Mouse (Mus musculus) intestine, embryonic 14.5 days (tissue): ENCODE results near the gene Trim15. TPM values are rescaled to one million over a fixed set of nuclear protein-coding genes. Genes with fewer than 3 reads are reported as not detected.

ENCODE experiments used
- ATAC-seq: fragments of 200-750 bp; cut with Nextera tagmentation; replicated peaks from 2 replicates; pipeline ENCODE4 v1.8.0; 2017; ENCODE audit warnings: low read depth, moderate number of reproducible peaks, moderate TSS enrichment, moderate library complexity; ENCODE audit not compliant: low FRiP score, low TSS enrichment
- DNase-seq: peaks from one replicate; pipeline ENCODE4 v3.0.0-alpha.2; 2018; ENCODE audit warnings: low spot score
- H3K27ac ChIP-seq: fragments of 300-500 bp; sonication (generic); 2 replicates; pipeline ENCODE4 v1.5.1; 2014; ENCODE audit warnings: low read depth, mild to moderate bottlenecking, control low read depth
- H3K27me3 ChIP-seq: fragments of 300-500 bp; sonication (generic); replicated peaks from 2 replicates; pipeline ENCODE4 v1.6.1; 2014; ENCODE audit warnings: low read length, control low read depth; ENCODE audit not compliant: control insufficient read depth, insufficient read depth
- H3K36me3 ChIP-seq: fragments of 300-500 bp; sonication (generic); 2 replicates; pipeline ENCODE4 v1.6.1; 2014; ENCODE audit warnings: low read length, control low read depth; ENCODE audit not compliant: control insufficient read depth, insufficient read depth
- H3K4me1 ChIP-seq: fragments of 300-500 bp; sonication (generic); replicated peaks from 2 replicates; pipeline ENCODE4 v1.6.1; 2014; ENCODE audit warnings: low read length, control low read depth, mixed read lengths; ENCODE audit not compliant: control insufficient read depth, insufficient read depth
- H3K4me2 ChIP-seq: fragments of 300-500 bp; sonication (generic); 2 replicates; pipeline ENCODE4 v1.6.1; 2014; ENCODE audit warnings: low read length
- H3K4me3 ChIP-seq: fragments of 300-500 bp; sonication (generic); 2 replicates; pipeline ENCODE4 v1.5.1; 2014; ENCODE audit warnings: low read depth, low read length, control low read depth, mixed read lengths
- H3K9ac ChIP-seq: fragments of 300-500 bp; sonication (generic); 2 replicates; pipeline ENCODE4 v1.6.1; 2014; ENCODE audit warnings: mild to moderate bottlenecking, low read length
- H3K9me3 ChIP-seq: fragments of 300-500 bp; sonication (generic); 2 replicates; pipeline ENCODE4 v1.6.1; 2016; ENCODE audit warnings: low read length, control low read depth; ENCODE audit not compliant: control insufficient read depth
- WGBS: fragments of 180-500 bp; shearing (Covaris S2); extraction: QIAGEN DNeasy Blood & Tissue Kit; methylation state at CpG from one replicate; pipeline ENCODE4 v1.1.7; 2014; 5-methylcytosine and 5-hydroxymethylcytosine counted together
- polyA plus RNA-seq: library from polyadenylated mRNA; unstranded; fragments of >200 nt; fragmentation: Nextera tagmentation; extraction: Ambion mirVana; gene quantifications from 2 replicates; pipeline ENCODE4 v1.2.1, GENCODE M21; 2014

Gene Trim15
- 1.2 and 1.3 TPM in 2 replicates for polyA plus RNA-seq

DNA sequence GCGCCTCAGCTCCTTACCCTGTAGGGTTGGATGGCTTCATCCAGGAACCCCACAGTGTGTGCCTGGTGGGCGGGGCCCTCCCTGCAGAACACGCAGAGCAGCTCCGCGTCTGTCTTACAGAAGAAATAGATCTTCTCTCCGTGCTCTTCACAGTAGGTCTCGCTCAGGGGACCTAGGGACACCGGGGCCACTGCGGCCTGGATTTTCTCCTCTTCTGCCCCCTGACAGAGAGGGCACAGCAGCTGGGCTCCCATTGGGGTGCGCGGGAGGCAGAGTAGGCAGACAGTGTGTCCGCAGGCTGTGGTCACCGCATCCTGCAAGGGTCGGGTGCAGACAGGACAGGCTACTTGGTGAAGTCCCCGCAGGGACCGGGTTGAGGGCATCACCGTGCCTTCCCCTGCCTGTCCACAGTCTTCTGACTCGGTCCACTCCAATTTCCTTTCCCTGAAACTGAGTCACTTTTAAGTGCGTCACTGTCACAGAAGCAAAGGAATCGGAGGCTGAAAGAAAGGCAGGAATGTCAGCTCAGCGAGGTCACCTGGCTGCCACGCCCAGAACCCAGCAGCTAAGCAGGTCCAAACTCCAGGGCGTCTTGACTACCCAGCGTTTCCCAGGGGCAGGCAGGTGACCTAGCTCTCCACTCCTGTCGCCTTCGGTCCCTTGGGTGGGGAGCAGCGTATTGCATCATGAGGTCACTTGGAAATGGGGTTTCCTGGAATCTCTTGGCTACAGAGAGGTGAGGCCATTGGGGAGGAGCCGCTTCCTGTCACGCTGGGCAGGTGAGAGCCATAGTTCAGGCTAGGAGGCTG, at the start of gene Trim15:
Gene Trim15 (minus strand): TSS at position 492 of the 809 bp plus-strand sequence.
- peak within 1 kb of the TSS; percentile 49 for H3K4me2 ChIP-seq
- H3K4me1 ChIP-seq = 0 out of 2 replicates have a peak, but pooled peaks cover 5% of the 10 kb centered on the region
- no peak within 1 kb of the TSS; the same call in 1 of the 2 replicates for H3K9ac ChIP-seq
- no peak within 1 kb of the TSS for H3K4me3 ChIP-seq
- ATAC-seq (peak; percentile 89), DNase-seq (peak; percentile 65)
- H3K36me3 ChIP-seq = no peaks in the 10 kb centered on the region
- no peak within 1 kb of the TSS for H3K27ac ChIP-seq
- no peaks in the 10 kb centered on the region for H3K9me3 ChIP-seq
- peaks cover 17% of the 10 kb centered on the region for H3K27me3 ChIP-seq
- WGBS = 11% methylated on average over 29 of the region's 29 CpGs

DNA sequence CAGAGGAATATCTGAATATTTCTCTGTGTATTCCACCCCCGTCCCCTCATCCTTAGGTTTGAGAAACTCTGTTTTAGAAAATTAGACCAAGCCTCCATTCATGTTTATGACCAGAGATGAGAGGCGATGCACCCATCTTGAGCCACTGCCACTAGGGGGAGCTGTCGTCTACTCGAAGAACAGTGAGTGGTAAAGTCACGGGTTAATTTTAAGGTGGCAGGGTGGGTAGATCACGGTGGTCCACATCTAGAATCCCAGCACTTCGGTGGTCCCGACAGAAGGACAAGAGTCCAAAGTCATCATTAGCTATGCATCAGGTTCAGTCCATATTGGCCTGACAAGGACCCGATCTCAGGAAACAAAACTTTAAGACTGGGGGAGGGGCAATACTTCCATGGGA, 48.1 kb upstream of the Trim15 start:
- H3K27me3 ChIP-seq = no peaks in the 10 kb centered on the region
- no peak overlapping the region for H3K9ac ChIP-seq
- no peak overlapping the region for H3K4me3 ChIP-seq
- DNase-seq (peak; percentile 75), ATAC-seq (no peak)
- no peak overlapping the region for H3K27ac ChIP-seq
- no peaks in the 10 kb centered on the region for H3K36me3 ChIP-seq
- 12% methylated on average over 9 of the region's 9 CpGs for WGBS
- no peaks in the 10 kb centered on the region for H3K4me1 ChIP-seq
- H3K4me2 ChIP-seq = no peak overlapping the region
- no peaks in the 10 kb centered on the region for H3K9me3 ChIP-seq

GRCm38 (mm10) chr17:36914108-36914507, 47.1 kb upstream of the Trim15 start:
- WGBS = 14% methylated on average over 2 of the region's 2 CpGs
- DNase-seq = peak; percentile 85
- Histone ChIP-seq H3K9me3 (no peaks in the 10 kb centered on the region), H3K4me1 (no peaks in the 10 kb centered on the region), H3K9ac (no peak overlapping the region), H3K36me3 (no peaks in the 10 kb centered on the region), H3K4me3 (no peak overlapping the region), H3K27me3 (no peaks in the 10 kb centered on the region), H3K4me2 (no peak overlapping the region), H3K27ac (no peak overlapping the region)
- ATAC-seq = 0 out of 2 replicates have a peak, but pooled peaks have one; percentile 52

DNA sequence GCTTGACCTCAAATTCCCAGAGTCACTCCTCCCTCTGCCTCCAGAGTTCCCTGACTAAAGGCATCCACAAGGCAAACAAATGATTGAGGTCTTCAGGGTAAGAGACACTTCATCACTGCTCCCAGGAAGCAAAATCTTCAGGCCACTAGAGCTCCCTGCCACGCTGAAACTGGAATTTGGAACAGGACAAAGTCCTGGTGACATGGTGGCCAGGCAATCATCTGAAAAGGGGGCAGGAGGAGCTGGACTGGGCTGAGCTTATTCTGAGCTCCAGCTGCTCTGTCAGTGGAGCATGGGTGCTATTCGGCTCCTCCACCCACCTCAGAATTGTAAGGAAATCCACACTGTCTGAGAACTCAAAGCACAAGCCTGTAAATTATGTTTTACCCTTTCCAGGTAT, 45.0 kb upstream of the Trim15 start:
- Histone ChIP-seq H3K4me2 (no peak overlapping the region), H3K9ac (no peak overlapping the region), H3K4me1 (no peaks in the 10 kb centered on the region), H3K4me3 (no peak overlapping the region), H3K9me3 (no peaks in the 10 kb centered on the region), H3K27me3 (no peaks in the 10 kb centered on the region), H3K36me3 (no peaks in the 10 kb centered on the region), H3K27ac (no peak overlapping the region)
- WGBS = 70% methylated on average over 2 of the region's 2 CpGs
- DNase-seq = no peak
- ATAC-seq = no peak

DNA sequence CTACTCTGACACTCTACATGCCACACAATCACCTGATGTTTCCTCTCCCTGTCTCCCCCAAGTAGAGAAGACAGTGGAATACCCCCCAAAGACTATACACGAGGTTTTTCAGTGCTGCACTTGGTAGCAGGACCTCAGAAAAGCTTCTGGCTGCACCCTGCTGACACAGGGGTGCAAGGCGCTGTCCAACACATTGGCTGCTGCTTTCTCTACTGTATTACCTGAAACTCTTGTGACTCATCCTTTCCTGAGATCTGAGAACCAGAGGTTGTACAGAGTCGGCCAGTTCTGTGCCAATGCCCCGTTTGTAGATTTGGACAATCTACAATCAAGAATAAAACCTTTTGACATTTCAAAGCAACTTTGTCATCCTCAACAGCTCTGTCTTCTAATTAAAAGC, 42.8 kb upstream of the Trim15 start:
- Histone ChIP-seq H3K9me3 (no peaks in the 10 kb centered on the region), H3K27ac (no peak overlapping the region), H3K4me3 (no peak overlapping the region), H3K27me3 (no peaks in the 10 kb centered on the region), H3K36me3 (no peaks in the 10 kb centered on the region), H3K4me1 (no peaks in the 10 kb centered on the region), H3K4me2 (no peak overlapping the region), H3K9ac (no peak overlapping the region)
- ATAC-seq (no peak), DNase-seq (no peak)
- 53% methylated on average over 4 of the region's 4 CpGs for WGBS

GRCm38 (mm10) chr17:36908235-36908634, 41.2 kb upstream of the Trim15 start:
- H3K9me3 ChIP-seq = no peaks in the 10 kb centered on the region
- H3K4me1 ChIP-seq = no peaks in the 10 kb centered on the region
- H3K36me3 ChIP-seq = no peaks in the 10 kb centered on the region
- no peaks in the 10 kb centered on the region for H3K27me3 ChIP-seq
- H3K4me3 ChIP-seq = no peak overlapping the region
- H3K27ac ChIP-seq = no peak overlapping the region
- H3K4me2 ChIP-seq = no peak overlapping the region
- no peak overlapping the region for H3K9ac ChIP-seq
- 50% methylated on average over 1 of the region's 1 CpGs for WGBS
- no peak for DNase-seq
- peak; percentile 47; the same call in 1 of the 2 replicates for ATAC-seq

- H3K4me3 ChIP-seq = no peak overlapping the region
- H3K4me1 ChIP-seq = no peaks in the 10 kb centered on the region
- H3K4me2 ChIP-seq = no peak overlapping the region
- 77% methylated on average over 3 of the region's 3 CpGs for WGBS
- no peaks in the 10 kb centered on the region for H3K9me3 ChIP-seq
- H3K27ac ChIP-seq = no peak overlapping the region
- no peak for ATAC-seq
- no peak for DNase-seq
- no peaks in the 10 kb centered on the region for H3K27me3 ChIP-seq
- H3K36me3 ChIP-seq = no peaks in the 10 kb centered on the region
- H3K9ac ChIP-seq = no peak overlapping the region
Observed at GRCm38 (mm10) chr17:36903651-36904050, 36.6 kb upstream of the Trim15 start.

GRCm38 (mm10) chr17:36900691-36901090, 33.7 kb upstream of the Trim15 start:
- 28% methylated on average over 1 of the region's 1 CpGs for WGBS
- DNase-seq (no peak), ATAC-seq (no peak)
- no peaks in the 10 kb centered on the region for H3K27me3 ChIP-seq
- no peaks in the 10 kb centered on the region for H3K9me3 ChIP-seq
- H3K4me3 ChIP-seq = no peak overlapping the region
- no peak overlapping the region for H3K27ac ChIP-seq
- H3K36me3 ChIP-seq = no peaks in the 10 kb centered on the region
- no peak overlapping the region for H3K4me2 ChIP-seq
- H3K4me1 ChIP-seq = no peaks in the 10 kb centered on the region
- H3K9ac ChIP-seq = no peak overlapping the region

GRCm38 (mm10) chr17:36900001-36900400, 33.0 kb upstream of the Trim15 start:
- no peak for ATAC-seq
- H3K36me3 ChIP-seq = no peaks in the 10 kb centered on the region
- H3K4me1 ChIP-seq = no peaks in the 10 kb centered on the region
- H3K27me3 ChIP-seq = no peaks in the 10 kb centered on the region
- DNase-seq = no peak
- H3K27ac ChIP-seq = no peak overlapping the region
- WGBS = 80% methylated on average over 5 of the region's 5 CpGs
- H3K9me3 ChIP-seq = no peaks in the 10 kb centered on the region
- H3K4me3 ChIP-seq = no peak overlapping the region
- H3K4me2 ChIP-seq = peak overlapping the region; percentile 32; the same call in 1 of the 2 replicates
- H3K9ac ChIP-seq = no peak overlapping the region
